Mouse (Mus musculus) 3T3-L1 (cell line): ENCODE data around the gene Mis12.

Source experiments
- DNase-seq: peaks from one replicate; pipeline ENCODE4 v3.0.0-alpha.2; 2015; ENCODE audit warnings: low read depth, low spot score

Gene Mis12

GRCm38 (mm10) chr11:71017051-71017450, 2.4 kb upstream of the Mis12 start:
- DNase-seq = no peak

- peak; percentile 21 for DNase-seq
Observed at GRCm38 (mm10) chr11:71018416-71019200, 803 bp upstream of the Mis12 start.

DNA sequence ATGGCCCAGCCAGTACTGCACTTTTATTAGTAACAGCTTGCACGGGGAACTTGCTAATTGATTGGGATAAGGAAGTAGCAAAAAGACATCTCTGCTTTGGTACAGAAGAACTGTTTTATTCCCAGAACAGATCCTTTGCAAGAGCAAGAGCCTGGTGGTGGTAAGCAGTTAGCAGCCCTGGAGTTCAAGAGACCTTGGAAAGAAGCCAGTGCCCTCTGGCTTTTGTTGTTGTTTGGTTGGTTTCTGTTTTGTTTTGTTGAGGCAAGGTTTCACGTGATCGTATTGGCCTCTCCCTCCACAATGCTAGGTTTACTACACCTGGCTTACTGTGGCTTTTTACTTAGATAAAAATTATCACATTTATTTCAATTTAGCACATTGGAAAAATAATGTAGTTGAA, 8.9 kb downstream of the Mis12 start:
- no peak for DNase-seq

DNA sequence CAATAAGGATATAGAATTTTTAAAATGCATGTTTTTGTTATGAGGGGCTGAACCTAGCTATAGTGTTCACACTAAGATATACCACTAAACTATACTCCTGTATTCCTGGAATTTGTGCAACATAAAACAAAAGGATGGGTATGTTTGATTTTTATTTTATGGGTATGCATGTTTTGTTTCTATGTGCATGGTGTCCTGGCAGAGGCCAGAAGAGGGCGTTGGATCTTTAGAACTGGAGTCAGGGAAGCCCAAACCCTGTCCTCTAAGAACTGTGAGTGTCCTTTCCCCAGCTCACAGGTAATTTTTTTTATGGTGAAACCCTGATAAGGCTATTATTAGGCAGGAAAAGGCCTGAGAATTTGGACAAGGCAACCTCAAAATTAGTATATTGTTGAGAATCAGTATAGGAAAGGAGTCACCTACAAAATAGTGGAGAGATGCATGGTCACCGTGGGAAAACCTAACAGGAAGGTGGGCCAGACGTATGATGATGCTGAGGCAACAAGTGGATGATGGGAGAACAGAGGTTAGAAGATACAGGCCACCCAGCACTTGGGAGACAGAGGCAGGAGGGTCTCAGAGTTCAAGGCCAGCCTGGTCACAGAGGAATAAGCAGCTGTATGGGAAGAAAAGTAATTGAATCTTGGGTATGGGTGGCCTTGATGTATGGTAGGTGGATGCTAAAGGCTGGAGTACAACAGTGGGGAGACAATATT, 10.2 kb downstream of the Mis12 start:
- no peak for DNase-seq

DNA sequence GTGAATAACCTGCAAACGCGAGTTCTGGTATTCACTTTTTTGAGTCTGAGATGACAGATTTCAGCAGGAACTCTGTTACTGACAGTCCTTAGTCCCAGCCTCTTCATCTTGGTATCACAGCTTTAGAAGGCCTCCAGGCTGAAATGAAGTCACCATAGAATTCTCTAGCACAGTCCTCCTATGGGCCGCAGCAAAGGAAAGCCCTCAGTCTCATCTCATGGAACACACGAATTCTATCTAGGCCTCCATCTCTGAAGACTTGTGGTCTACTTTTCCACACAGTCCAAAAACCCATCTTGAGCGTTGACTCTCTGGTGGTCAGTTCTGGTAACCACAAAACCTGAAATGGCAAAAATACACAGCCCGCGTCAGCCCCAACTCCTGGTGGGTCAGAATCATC, 12.7 kb downstream of the Mis12 start:
- DNase-seq = no peak

GRCm38 (mm10) chr11:71032491-71033162, 13.2 kb downstream of the Mis12 start:
- DNase-seq = no peak

DNA sequence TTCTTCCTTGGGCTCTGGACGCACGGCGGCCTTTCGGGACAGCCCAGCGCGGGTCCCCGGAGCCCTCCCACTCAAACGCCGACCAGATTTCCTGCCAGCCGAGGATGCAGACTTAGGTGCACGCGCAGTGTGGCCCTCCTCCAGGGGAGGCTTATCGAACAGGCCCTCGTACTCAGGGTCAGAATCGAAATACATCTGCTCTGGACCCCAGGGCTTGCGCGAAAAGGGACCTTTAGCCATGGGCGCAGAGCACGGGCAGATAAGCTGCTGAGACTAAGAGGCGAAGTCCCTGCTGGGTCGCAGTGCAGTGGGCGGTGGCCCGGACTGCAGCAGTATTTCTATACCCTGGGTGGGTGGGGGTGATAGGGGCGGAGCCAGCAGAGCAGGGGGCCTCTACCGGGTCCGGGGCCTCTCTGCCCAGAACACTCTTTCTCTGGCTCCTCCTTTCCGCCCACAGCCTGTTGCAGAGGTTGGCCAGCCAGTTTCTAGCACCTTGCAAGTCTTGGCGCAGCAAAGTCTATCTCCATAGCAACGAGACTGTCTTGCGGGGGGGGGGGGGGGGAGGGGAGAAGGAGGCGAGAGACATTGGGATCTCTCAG, 13.9 kb downstream of the Mis12 start, which contains the start of gene 6330403K07Rik:
6330403K07Rik (minus strand) TSS at position 351 of the 599 bp plus-strand sequence.
- no peak for DNase-seq

DNA sequence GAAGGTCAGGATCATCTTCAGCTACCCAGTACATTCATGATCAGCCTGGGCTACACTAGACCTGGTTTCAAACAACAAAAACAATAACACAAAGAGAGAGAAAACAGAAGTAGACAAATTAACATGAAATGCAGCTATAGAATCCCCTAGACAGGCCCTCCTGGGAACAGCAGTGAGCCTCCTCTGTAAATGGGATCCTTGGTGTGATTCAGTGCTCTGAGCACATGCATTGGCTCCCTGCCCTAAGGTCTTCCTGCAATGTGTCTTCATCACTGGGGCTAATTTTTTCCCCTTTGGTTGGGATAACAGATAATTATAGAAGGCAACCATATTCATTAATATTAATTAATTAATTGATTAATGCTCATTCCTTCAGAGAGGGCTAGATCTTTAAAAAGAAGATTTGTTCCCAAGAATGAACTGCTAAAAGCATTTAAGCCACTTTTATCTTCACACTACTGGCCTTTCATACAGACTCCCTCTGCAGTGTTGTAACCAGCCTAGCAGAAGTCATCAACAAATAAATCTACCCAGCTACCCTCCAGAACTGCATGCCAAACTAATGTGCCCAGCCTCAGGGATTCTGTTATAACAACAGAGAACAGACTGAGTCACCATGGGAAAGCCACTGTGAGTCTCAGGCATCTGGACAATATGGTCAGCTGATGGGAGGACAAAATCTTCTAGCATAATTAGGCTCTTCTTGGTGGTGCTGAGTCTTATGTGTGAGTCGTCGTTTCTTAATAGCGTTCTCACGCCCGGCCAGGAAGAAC, 20.3 kb downstream of the Mis12 start:
- DNase-seq = peak; percentile 82

DNA sequence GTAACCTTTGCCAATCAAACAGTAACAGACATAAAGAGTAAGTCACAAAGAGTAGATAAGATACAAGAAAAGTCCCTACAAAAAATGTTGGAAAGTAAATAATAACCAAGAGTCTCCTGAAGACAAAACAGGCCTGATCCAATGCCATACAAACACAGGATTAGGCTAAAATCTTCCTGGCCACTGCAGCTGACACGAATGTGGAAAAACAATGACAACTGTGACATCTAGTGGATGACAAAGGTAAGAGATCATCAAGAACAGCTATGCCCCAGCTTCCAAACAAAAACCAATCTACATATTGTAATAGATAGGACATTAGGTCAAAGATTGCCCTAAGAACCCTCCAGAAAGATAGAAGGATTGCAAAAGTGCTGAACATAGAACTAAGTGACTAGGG, 33.1 kb downstream of the Mis12 start:
- DNase-seq = peak; percentile 49

- no peak for DNase-seq
Observed at GRCm38 (mm10) chr11:71076342-71076741, 56.9 kb downstream of the Mis12 start.
